Mouse (Mus musculus) myocyte (in vitro differentiated cells): Measurements from ENCODE around the gene Crygn. TPM values are rescaled to one million over a fixed set of nuclear protein-coding genes. Genes with fewer than 3 reads are reported as not detected.

Experiments
- H3K27me3 ChIP-seq: one replicate; pipeline ENCODE4 v1.6.1; 2011; ENCODE audit not compliant: control insufficient read depth, insufficient read depth, insufficient read length
- H3K36me3 ChIP-seq: one replicate; pipeline ENCODE4 v1.6.1; 2011; ENCODE audit not compliant: control insufficient read depth, insufficient read depth
- H3K4me2 ChIP-seq: one replicate; pipeline ENCODE4 v1.6.1; 2011; ENCODE audit warnings: low read depth, control low read depth
- H3K4me3 ChIP-seq: one replicate; pipeline ENCODE4 v1.5.1; 2011; ENCODE audit warnings: mild to moderate bottlenecking, control low read depth, moderate library complexity
- H3K79me2 ChIP-seq: one replicate; pipeline ENCODE4 v1.6.1; 2011; ENCODE audit not compliant: control insufficient read depth, insufficient read depth
- H3ac ChIP-seq: one replicate; pipeline ENCODE4 v1.6.1; 2011; ENCODE audit not compliant: control insufficient read depth, insufficient read length
- CEBPB ChIP-seq: IDR thresholded peaks from 2 replicates; pipeline ENCODE4 v1.6.1; 2011; ENCODE audit warnings: mild to moderate bottlenecking, moderate library complexity; ENCODE audit not compliant: poor library complexity, insufficient read depth, severe bottlenecking
- E2F4 ChIP-seq: IDR thresholded peaks from one replicate; pipeline ENCODE4 v1.6.1; 2011; ENCODE audit warnings: mild to moderate bottlenecking, control low read depth, moderate library complexity; ENCODE audit not compliant: insufficient read depth
- MAX ChIP-seq: IDR thresholded peaks from one replicate; pipeline ENCODE4 v1.6.1; 2011; ENCODE audit warnings: low read depth, mild to moderate bottlenecking, control low read depth
- MYOD1 ChIP-seq, 3 experiments: IDR thresholded peaks; one replicate each; pipeline ENCODE4 v1.6.1; 2011; ENCODE audit warnings: control low read depth in 2 of 3, low read depth in 2 of 3, mild to moderate bottlenecking in 2 of 3, moderate library complexity in 1 of 3; ENCODE audit not compliant: insufficient read length in 2 of 3, control insufficient read depth in 1 of 3
- MYOG ChIP-seq, 3 experiments: IDR thresholded peaks; one replicate each; pipeline ENCODE4 v1.6.1; 2011; ENCODE audit warnings: control low read depth in 2 of 3, low read depth in 2 of 3, mild to moderate bottlenecking in 2 of 3; ENCODE audit not compliant: insufficient read length in 2 of 3, control insufficient read depth in 1 of 3, insufficient read depth in 1 of 3
- POLR2A ChIP-seq: IDR thresholded peaks from one replicate; pipeline ENCODE4 v1.6.1; 2011; ENCODE audit warnings: low read depth, mild to moderate bottlenecking, control low read depth, moderate library complexity; ENCODE audit not compliant: insufficient read length
- POLR2AphosphoS2 ChIP-seq: IDR thresholded peaks from one replicate; pipeline ENCODE4 v1.6.1; 2011; ENCODE audit warnings: low read depth, control low read depth; ENCODE audit not compliant: insufficient read length
- REST ChIP-seq: IDR thresholded peaks from one replicate; pipeline ENCODE4 v1.6.1; 2011; ENCODE audit warnings: mild to moderate bottlenecking, control low read depth, moderate library complexity; ENCODE audit not compliant: insufficient read depth, insufficient read length
- SRF ChIP-seq: IDR thresholded peaks from one replicate; pipeline ENCODE4 v1.6.1; 2011; ENCODE audit warnings: low read depth; ENCODE audit not compliant: control insufficient read depth, insufficient read length
- TCF12 ChIP-seq: IDR thresholded peaks from one replicate; pipeline ENCODE4 v1.6.1; 2011; ENCODE audit warnings: mild to moderate bottlenecking, control low read depth; ENCODE audit not compliant: poor library complexity, insufficient read depth, severe bottlenecking
- TCF3 ChIP-seq: IDR thresholded peaks from one replicate; pipeline ENCODE4 v1.6.1; 2011; ENCODE audit warnings: low read depth, control low read depth; ENCODE audit not compliant: insufficient read length
- USF1 ChIP-seq: IDR thresholded peaks from one replicate; pipeline ENCODE4 v1.6.1; 2011; ENCODE audit warnings: low read depth, mild to moderate bottlenecking, control low read depth, moderate library complexity
- polyA plus RNA-seq: library from polyadenylated mRNA; unstranded; fragments of >200 nt; fragmentation: generic; extraction: Trizol; gene quantifications from one replicate; pipeline ENCODE4 v1.2.1, GENCODE M21; 2012; ENCODE audit warnings: missing spikeins

Gene Crygn
- polyA plus RNA-seq, 1 experiment = not detected

- Histone ChIP-seq H3K79me2 (no peaks in the 10 kb centered on the region), H3K4me3 (no peak overlapping the region), H3K27me3 (peaks cover 8% of the 10 kb centered on the region), H3ac (no peak overlapping the region), H3K4me2 (no peak overlapping the region), H3K36me3 (no peaks in the 10 kb centered on the region)
- no peak for TF ChIP-seq POLR2AphosphoS2
- no peak for TF ChIP-seq USF1
- no peak for TF ChIP-seq MYOG (IDR thresholded peaks at IDR 0.05; ENCODE audit: control insufficient read depth in 1 of 3, insufficient read depth in 1 of 3, insufficient read length in 2 of 3, low read depth in 2 of 3)
- TF ChIP-seq SRF = no peak
- no peak for TF ChIP-seq CEBPB
- no peak for TF ChIP-seq E2F4
- no peak for TF ChIP-seq TCF3
- no peak for TF ChIP-seq REST
Measured at GRCm38 (mm10) chr5:24756931-24757330, 877 bp downstream of the Crygn start.

GRCm38 (mm10) chr5:24752175-24752498 is 5.7 kb downstream of the Crygn start:
- peak overlapping the region; percentile 20 for H3K4me3 ChIP-seq

GRCm38 (mm10) chr5:24751305-24752174 is 6.3 kb downstream of the Crygn start:
- H3K79me2 ChIP-seq = no peaks in the 10 kb centered on the region
- H3K36me3 ChIP-seq = no peaks in the 10 kb centered on the region
- H3ac ChIP-seq = no peak overlapping the region
- H3K27me3 ChIP-seq = no peaks in the 10 kb centered on the region
- TF ChIP-seq SRF (no peak), TCF12 (no peak), REST (no peak), POLR2A (no peak), POLR2AphosphoS2 (no peak), TCF3 (no peak)
- H3K4me3 ChIP-seq = peak overlapping the region; percentile 20
- H3K4me2 ChIP-seq = peak overlapping the region; percentile 90

More at GRCm38 (mm10) chr5:24752175-24752498, 5.7 kb downstream of the Crygn start:
- Histone ChIP-seq H3K36me3 (no peaks in the 10 kb centered on the region), H3ac (no peak overlapping the region), H3K79me2 (no peaks in the 10 kb centered on the region), H3K27me3 (no peaks in the 10 kb centered on the region), H3K4me2 (peak overlapping the region; percentile 90)
- no peak for TF ChIP-seq MYOD1 (IDR thresholded peaks at IDR 0.05; ENCODE audit: control insufficient read depth in 1 of 3, insufficient read length in 2 of 3, low read depth in 2 of 3)
- no peak for TF ChIP-seq MYOG (IDR thresholded peaks at IDR 0.05; ENCODE audit: control insufficient read depth in 1 of 3, insufficient read depth in 1 of 3, insufficient read length in 2 of 3, low read depth in 2 of 3)
- no peak for TF ChIP-seq SRF
- TF ChIP-seq TCF12 = no peak
- TF ChIP-seq TCF3 = no peak
- no peak for TF ChIP-seq E2F4
- TF ChIP-seq MAX = no peak
- TF ChIP-seq REST = no peak
- TF ChIP-seq POLR2AphosphoS2 = no peak
- TF ChIP-seq POLR2A = no peak

GRCm38 (mm10) chr5:24750321-24751304 is 7.2 kb downstream of the Crygn start:
- Histone ChIP-seq H3K4me2 (peak overlapping the region; percentile 90), H3ac (no peak overlapping the region), H3K4me3 (peak overlapping the region; percentile 20), H3K36me3 (no peaks in the 10 kb centered on the region), H3K27me3 (no peaks in the 10 kb centered on the region), H3K79me2 (no peaks in the 10 kb centered on the region)
- TF ChIP-seq USF1 (no peak), MYOG (IDR thresholded peaks at IDR 0.05; ENCODE audit: control insufficient read depth in 1 of 3, insufficient read depth in 1 of 3, insufficient read length in 2 of 3, low read depth in 2 of 3) (peak in 1 of 3 experiments; percentile 46), REST (no peak), MAX (no peak), MYOD1 (IDR thresholded peaks at IDR 0.05; ENCODE audit: control insufficient read depth in 1 of 3, insufficient read length in 2 of 3, low read depth in 2 of 3) (peak in 1 of 3 experiments; percentile 8)

- H3K79me2 ChIP-seq = no peaks in the 10 kb centered on the region
- H3K27me3 ChIP-seq = no peaks in the 10 kb centered on the region
- no peaks in the 10 kb centered on the region for H3K36me3 ChIP-seq
- H3K4me2 ChIP-seq = no peak overlapping the region
- TF ChIP-seq POLR2AphosphoS2 = no peak
- no peak for TF ChIP-seq USF1
- TF ChIP-seq E2F4 = no peak
- no peak for TF ChIP-seq TCF12
- TF ChIP-seq MAX = no peak
- no peak for TF ChIP-seq TCF3
- no peak for TF ChIP-seq MYOD1 (IDR thresholded peaks at IDR 0.05; ENCODE audit: control insufficient read depth in 1 of 3, insufficient read length in 2 of 3, low read depth in 2 of 3)
- no peak for TF ChIP-seq REST
- no peak for TF ChIP-seq SRF
- TF ChIP-seq MYOG (IDR thresholded peaks at IDR 0.05; ENCODE audit: control insufficient read depth in 1 of 3, insufficient read depth in 1 of 3, insufficient read length in 2 of 3, low read depth in 2 of 3) = no peak
- no peak for TF ChIP-seq POLR2A
- no peak for TF ChIP-seq CEBPB
- no peak overlapping the region for H3ac ChIP-seq
- peak overlapping the region; percentile 20 for H3K4me3 ChIP-seq
Measured at GRCm38 (mm10) chr5:24749731-24750130, 8.1 kb downstream of the Crygn start.
